Mouse (Mus musculus) urinary bladder, adult 18-20 months (tissue): ENCODE data around the gene Rbx1.

Experiments
- DNase-seq, 2 experiments: peaks; one replicate each; pipeline ENCODE4 v3.0.0; 2022; ENCODE audit warnings: low spot score in 2 of 2, mixed read lengths in 2 of 2

Rbx1 gene

DNA sequence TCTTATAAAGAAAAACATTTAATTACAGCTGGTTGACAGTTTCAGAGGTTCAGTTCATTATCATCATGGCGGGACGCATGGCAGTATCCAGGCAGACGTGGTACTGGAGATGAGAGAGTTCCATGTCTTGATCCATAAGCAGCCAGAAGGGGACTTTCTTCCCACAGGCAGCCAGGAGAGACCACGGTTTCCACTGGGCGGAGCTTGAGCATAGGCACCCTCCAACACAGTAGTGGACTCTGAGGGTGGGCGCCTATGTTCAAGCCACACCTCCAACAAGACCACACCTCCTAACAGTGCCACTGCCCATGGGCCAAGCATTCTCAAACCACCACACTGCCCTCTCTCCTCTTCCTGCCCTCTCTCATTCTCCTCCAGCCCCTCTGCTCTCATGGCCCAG lies 17.6 kb downstream of the Rbx1 start:
- DNase-seq: no peak

DNA sequence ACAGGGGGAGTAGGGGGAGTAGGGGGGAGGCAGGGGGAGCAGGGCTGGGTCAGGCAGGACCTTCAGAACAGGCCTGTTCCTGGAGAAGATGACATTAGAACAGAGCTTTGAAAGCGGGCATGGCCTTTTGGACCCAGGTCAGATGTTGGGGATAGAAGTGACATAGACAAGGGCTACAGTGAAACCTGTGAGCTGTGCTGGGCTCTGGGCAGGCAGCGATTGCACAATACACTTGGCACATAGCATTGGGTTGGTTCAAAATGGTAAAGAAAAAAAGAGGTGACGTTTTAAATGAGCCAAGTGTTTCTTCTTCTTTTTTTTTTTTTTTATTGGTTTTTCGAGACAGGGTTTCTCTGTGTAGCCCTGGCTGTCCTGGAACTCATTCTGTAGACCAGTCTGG lies 19.4 kb downstream of the Rbx1 start:
- no peak for DNase-seq

DNA sequence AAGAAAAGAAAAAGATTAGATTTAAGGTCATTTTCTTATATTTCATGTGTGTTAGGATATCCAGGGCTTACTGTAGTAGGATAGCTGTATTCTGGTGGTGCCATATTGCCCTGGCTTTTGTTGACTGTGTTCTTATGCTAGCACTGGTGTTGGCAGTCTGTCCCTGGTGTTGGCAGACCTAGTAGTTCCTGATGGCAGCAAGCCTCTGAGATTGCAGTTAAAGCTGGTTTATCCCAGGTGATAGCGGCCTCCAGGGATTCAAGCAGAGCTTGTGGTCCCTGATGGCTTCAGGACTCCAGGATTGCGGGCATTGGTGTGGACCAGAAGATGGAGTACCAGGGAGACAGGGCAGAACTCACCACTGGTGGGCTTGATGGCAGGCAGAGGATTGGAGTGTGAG lies 37.4 kb downstream of the Rbx1 start:
- DNase-seq: no peak

DNA sequence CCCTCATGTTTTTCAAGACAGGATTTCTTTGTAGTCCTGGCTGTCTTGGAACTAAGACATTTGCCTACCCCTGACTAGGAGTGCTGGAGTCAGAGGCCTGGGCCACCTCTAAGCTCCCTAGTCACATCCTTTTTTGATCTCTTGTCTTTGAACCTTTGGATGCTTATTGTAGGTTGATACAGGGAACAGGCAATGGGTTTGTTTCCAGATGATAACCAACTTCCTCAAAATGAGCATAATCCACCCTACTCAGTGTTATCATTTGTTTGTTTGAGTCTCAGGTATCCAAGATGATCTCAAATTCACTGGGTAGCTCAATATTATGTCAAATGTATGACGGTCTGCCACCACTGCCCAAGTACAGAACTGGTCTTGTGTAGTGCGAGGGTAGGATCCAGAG lies 37.9 kb downstream of the Rbx1 start:
- no peak for DNase-seq

DNA sequence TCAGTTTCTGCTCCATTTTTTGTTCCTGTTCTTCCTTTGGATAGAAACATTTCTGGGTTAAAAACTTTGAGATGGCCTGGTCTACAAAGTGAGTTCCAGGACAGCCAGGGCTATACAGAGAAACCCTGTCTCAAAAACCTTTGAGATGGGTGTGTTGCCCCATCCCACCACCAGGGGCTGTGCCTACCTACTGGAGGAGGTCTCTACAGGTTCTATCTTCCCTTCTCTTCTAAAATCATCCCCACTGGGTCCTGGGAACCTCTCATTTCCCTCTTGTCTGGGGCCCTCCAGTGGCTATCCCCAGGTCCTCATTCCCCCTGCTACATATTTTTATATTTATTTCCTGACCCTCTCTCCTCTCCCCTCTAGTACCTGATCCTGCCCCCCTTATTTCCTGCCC lies 41.1 kb downstream of the Rbx1 start:
- no peak for DNase-seq

DNA sequence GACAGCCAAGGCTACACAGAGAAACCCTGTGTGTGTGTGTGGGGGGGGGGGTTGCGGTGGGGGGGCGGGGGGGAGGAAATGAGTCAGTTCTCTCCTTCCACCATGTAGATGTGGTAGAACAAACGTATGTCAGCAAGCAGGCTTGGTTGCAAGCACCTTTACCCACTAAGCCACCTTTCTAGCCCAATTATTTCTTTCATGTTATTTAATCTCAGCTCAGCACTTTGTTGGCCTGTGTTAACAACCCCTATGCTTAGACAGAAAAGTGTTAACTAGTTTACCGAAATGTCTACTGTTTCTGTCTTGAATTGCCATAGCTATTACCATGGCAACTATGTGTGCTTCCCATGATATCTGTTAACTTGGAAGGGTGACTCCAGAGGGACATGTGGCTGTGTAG lies 44.5 kb downstream of the Rbx1 start:
- no peak for DNase-seq

DNA sequence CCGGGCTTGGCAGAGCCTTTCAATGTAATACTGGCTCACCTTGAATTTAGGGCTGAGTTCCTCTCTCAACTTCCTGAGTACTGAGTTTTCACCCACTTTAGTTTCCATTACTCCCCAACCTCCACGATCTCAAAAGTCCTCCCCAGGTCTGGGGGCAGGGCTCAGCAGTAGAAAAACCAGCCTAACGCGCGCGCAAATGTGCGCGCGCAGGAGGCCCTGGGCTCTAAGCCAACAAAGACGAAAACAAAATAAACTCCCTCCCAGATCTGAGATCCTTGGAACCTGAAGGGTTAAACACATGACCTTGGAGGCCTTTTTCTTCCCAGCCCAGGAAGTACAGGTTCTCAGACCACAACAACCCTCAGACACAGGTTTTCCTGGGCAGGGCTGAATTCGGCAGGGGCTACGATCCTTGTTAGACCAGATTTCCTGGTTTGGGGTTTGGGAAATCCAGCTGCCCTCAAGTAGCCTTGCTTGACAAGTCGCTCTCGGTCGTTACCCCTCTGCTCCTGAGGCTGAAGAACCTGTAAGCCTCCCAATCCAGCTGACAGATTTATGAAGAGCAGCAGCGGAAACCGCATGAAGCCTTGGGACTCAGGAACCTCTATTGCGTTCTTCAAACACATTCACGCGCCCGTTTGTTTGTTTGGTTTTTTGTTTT lies 45.6 kb downstream of the Rbx1 start:
- peak; percentile 57 to 66 for DNase-seq

DNA sequence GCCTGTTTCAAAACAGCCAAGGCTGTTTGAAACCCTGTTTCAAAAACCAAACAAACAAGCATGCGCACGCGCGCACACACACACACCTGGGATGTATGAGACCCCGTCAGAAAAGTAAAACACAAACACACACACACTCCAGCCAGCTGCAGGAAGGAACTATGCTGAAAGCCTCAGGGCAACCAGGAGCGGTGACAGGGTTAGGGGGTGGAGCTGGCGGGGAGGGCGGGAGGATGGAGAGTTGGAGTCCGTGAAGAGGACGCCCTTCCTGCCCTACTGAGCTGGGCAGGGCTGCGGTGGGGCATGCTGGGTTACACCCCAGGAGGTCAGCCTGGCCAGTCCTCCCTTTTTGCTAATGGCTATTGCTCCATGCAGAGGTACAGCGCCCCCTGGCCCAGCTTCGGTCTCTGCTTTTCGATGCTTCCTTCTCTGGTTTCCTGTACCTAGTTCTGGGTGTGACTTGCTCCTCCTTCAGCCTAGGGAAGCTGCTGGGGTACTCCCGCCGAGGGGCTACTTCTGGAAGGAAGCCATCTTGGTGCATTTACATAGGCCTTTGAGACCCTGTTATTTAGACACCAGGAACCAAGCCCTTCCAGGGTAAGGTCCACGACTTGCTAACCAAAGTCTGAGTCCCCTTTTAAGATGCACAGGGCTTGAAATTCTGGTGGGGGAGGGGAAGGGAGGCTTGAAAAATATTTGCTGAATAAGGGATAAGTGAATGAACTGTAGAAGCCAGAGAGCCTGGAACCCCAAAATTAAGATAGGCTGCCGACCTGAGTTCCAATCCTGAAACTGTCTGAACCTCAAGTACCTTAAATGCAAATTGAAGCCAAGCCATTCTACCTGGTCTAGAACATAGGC lies 48.2 kb downstream of the Rbx1 start:
- DNase-seq: peak; percentile 81 to 87

DNA sequence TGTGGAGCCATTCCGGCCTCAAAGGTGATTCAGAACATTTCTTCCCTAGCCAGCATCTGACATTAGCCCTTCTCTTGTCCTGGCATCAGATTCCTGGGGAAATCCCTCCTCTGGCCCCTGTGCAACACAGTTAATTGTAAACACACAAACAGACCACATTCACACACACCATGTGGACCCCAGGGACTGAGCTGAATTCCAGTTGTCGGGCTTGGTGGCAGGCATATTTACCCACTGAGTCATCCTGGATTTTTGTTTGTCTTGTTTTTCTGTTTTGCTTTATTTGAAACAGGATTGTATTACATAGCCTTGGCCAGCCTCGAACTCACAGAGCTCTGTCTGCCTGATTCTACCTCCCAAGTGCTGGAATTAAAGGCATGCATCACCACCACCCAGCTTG lies 49.1 kb downstream of the Rbx1 start:
- no peak for DNase-seq

DNA sequence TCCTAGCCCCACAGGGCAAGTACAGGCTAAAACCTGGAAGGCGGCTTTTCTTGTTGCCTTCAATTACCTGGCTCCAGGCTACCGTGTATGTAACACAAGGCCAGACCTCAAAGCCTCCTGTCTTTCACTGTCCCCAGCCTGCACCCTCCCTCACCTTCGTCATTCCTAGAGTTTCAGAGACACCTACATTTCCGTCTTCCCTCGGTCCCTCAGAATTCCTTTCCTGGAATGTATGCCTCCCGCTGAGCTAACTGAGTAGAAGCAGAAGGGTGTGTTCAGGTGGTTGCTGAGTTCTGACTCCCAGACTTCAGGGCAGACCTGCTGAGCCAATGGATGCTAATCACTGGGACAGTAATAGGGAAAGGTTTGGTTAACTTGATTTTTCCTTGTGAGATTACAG lies 51.9 kb downstream of the Rbx1 start:
- DNase-seq: no peak

DNA sequence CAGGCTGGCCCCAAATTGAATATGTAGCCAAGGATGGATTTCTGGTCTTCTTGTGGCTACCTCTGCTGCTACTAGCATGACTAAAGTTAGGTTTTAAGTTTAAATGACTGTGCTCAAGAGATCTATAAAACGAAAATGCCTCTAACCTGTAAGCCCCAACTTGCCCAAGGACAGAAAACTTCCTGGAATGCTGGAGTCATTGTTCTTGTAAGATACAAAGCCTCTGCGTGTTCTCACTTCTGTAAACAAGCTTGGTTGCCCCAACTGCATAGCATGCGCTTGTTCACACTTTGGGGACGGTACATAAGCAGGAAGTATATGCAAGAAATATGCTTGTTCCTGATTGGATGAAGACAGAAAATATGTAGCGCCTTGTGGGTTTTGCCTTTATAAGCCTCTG lies 52.7 kb downstream of the Rbx1 start:
- no peak for DNase-seq

DNA sequence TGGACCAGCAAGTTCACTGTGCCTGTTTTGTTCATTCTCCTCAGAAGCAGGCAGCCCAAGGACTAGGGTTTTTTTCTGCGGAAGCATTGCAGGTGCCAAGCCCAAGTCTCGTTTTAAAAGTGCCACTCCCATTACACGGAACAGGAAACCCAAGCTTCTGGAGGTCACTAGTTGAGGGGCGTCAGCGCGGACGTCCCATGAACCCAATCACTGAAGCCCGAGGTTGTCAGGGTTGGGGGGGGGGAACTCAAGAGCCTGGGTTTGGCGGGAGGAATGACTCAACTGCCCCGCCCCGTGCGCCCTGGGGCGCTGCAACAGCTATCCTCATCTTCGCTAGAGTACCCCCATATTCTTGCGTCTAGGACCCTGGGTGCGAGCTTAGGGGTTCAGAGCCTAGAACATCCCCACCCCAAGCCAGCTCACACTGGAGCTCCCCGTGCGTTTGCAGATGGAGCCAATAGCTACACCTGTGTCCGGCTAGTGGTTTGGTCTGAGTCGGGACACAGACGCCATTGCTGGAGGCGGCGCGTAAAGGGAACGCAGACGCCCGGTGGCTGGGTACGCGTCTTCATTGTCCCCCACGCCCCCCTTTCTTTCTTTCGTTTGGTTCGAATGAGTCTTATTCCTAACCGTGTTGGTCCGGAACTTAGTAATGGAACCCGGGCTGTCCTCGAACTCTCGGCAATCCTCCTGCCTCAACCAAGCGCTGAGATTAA lies 56.1 kb downstream of the Rbx1 start:
- DNase-seq: peak; percentile 61 to 81

DNA sequence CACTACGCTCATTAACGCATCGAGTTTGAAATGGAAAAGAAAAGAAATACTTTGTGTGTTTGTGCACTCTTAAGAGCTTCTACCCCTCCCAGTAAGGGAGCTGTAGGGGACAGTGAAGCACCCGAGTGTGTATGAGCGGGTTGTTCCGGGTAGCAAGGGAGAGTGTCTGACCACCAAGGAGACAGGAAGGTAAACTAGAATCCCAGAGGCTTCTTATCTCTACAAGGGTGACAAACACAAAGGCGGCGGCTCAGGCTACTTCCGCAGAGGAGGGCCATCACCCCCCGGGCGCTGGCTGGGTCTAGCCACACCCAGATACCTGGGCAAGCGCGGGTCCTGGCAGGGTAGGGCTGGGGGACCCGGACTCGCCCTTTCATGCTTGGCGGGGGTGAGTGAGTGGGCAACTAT lies 56.7 kb downstream of the Rbx1 start:
- no peak for DNase-seq

DNA sequence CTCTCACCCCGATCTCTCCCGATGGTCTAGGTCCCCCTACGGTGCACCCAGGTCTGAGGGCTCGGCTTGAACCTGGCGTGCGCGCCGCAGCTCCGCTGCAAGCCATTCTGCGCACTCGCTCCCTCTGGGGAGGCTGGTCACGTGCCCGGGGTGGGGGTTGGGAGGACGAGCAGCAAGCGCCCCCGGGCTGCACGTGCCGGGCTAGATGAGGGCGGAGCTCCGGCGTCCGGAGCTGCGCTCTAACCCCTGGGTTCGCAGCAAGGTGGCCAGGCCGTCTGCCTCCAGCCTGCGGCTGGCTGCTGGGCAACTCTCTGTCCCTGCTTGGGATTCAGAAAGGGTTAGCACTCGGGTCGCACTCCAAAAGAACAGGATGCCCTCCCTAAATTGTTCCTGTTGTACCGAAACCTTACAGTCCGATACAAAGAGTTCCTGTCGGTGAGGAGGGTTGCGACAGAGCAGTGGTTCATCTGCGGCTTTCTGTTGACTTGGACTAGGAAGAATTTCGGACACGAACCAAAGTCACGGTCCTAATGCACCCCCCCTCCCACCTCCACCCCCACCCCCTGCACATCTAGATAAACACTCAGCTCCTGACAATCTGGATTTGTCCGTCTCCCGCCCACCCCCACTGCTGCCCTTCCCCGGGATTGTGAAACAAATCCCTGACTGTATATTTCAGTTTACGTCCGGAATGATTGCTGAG lies 57.2 kb downstream of the Rbx1 start:
- DNase-seq: peak; percentile 96 to 98

DNA sequence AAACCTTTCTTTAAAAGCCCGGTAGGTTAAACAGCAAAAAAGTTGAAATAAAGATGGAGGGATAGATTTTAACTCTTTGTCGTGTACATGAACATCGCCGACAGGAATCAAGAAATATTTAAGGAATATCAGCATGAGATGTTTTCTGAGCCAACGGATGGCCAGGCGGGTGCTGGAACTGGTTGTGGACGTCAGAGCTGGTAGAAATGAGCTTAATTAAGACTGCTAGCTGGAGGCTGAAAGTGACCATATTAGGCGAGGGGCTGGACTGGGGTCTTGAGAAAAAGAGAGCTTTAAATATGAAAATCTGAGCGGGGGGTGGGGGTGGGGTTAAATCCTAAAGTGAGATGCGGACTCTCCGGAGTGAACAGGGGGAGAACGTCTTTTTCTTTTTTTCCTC lies 57.8 kb downstream of the Rbx1 start:
- DNase-seq: no peak
